Mouse (Mus musculus) embryonic facial prominence, embryonic 11.5 days (tissue): Measurements from ENCODE around the gene Pxmp2. TPM values are rescaled to one million over a fixed set of nuclear protein-coding genes. Genes with fewer than 3 reads are reported as not detected.

Source experiments
- ATAC-seq: fragments of 200-750 bp; cut with Nextera tagmentation; replicated peaks from 2 replicates; pipeline ENCODE4 v1.8.0; 2017; ENCODE audit warnings: low read depth; ENCODE audit not compliant: insufficient number of reproducible peaks, low FRiP score, low TSS enrichment
- DNase-seq: peaks from one replicate; pipeline ENCODE4 v3.0.0-alpha.2; 2015; ENCODE audit warnings: low spot score
- H3K27ac ChIP-seq: fragments of 300-500 bp; sonication (generic); replicated peaks from 2 replicates; pipeline ENCODE4 v1.5.1; 2014; ENCODE audit warnings: mild to moderate bottlenecking, low read depth, low read length, control low read depth
- H3K27me3 ChIP-seq: fragments of 300-500 bp; sonication (generic); 2 replicates; pipeline ENCODE4 v1.6.1; 2014; ENCODE audit warnings: mild to moderate bottlenecking, low read length, moderate library complexity, mixed read lengths; ENCODE audit not compliant: control insufficient read depth, insufficient read depth
- H3K36me3 ChIP-seq: fragments of 300-500 bp; sonication (generic); replicated peaks from 2 replicates; pipeline ENCODE4 v1.6.1; 2014; ENCODE audit warnings: low read depth, mild to moderate bottlenecking, low read length, moderate library complexity, mixed read lengths; ENCODE audit not compliant: control insufficient read depth, insufficient read depth
- H3K4me1 ChIP-seq: fragments of 300-500 bp; sonication (generic); 2 replicates; pipeline ENCODE4 v1.6.1; 2014; ENCODE audit warnings: low read length, mixed read lengths; ENCODE audit not compliant: control insufficient read depth, insufficient read depth
- H3K4me2 ChIP-seq: fragments of 300-500 bp; sonication (generic); 2 replicates; pipeline ENCODE4 v1.6.1; 2014; ENCODE audit warnings: low read depth, mild to moderate bottlenecking, control low read depth, low read length, moderate library complexity
- H3K4me3 ChIP-seq: fragments of 300-500 bp; sonication (generic); 2 replicates; pipeline ENCODE4 v1.5.1; 2014; ENCODE audit warnings: low read depth, low read length, control low read depth
- H3K9ac ChIP-seq: fragments of 300-500 bp; sonication (generic); replicated peaks from 2 replicates; pipeline ENCODE4 v1.6.1; 2014; ENCODE audit warnings: mild to moderate bottlenecking, control low read depth, low read length
- H3K9me3 ChIP-seq: fragments of 300-500 bp; sonication (generic); replicated peaks from 2 replicates; pipeline ENCODE4 v1.6.1; 2016; ENCODE audit warnings: mild to moderate bottlenecking, low read length, inconsistent platforms, mixed read lengths; ENCODE audit not compliant: control insufficient read depth
- WGBS: fragments of 180-500 bp; shearing (Covaris S2); extraction: QIAGEN DNeasy Blood & Tissue Kit; methylation state at CpG from one replicate; pipeline ENCODE4 v1.1.7; 2014; 5-methylcytosine and 5-hydroxymethylcytosine counted together
- polyA plus RNA-seq: library from polyadenylated mRNA; unstranded; fragments of >200 nt; fragmentation: Nextera tagmentation; extraction: Ambion mirVana; gene quantifications from 2 replicates; pipeline ENCODE4 v1.2.1, GENCODE M21; 2014

The Pxmp2 gene
- polyA plus RNA-seq, 1 experiment from 2014 or later, result 7.8 TPM

DNA sequence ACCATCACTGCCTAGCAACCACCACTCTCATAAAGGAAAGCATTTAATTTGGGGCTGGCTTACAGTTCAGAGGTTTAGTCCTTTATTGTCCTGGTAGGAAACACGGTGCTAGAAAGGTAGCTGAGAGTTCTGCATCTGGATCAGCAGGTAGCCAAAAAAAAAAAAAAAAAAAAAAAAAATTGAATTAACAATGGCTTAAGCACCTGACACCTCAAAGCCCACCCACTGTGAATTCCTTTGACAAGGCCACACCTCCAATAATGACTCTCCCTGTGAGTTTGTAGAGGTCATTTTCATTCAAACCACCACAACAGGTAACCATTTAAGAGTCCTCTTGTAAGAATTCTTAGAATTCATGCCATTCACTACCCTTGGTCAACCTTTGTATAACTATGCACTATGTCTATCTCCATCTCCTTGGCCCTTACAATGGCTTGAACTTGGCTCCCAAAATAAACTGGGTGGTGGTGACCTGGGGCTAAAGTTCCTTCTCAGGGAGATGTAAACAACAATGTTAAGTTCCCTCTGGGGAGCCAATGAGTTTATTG is 58.6 kb downstream of the Pxmp2 start:
- DNase-seq, result no peak
- H3K36me3 ChIP-seq, result no peaks in the 10 kb centered on the region
- WGBS, result 44% methylated on average over 1 of the region's 1 CpGs

DNA sequence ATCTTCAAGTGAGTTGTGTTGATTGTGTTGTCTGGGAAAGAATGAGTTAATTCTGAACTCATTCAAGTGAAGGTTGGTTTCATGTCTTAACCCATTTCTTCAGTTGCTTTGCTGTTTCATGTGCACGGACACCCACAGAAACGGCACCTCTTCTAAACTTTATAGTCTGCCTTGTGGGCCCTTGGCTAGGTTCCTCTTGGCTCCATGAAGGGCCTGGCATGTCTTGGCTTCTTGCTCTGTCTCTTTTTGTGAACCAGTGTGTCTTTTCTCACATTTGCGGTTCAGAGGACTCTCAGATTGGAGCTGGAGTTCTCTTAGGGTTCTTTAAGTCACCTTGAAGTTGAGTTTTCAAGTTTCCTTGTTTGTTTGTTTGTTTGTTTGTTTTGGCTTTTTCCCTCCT is 60.9 kb downstream of the Pxmp2 start:
- WGBS, result 91% methylated on average over 3 of the region's 3 CpGs
- DNase-seq (no peak), ATAC-seq (no peak)
- H3K9me3 ChIP-seq, result no peaks in the 10 kb centered on the region
- no peak overlapping the region for H3K27ac ChIP-seq
- H3K4me2 ChIP-seq, result no peak overlapping the region
- no peaks in the 10 kb centered on the region for H3K27me3 ChIP-seq
- no peaks in the 10 kb centered on the region; the same call in 1 of the 2 replicates for H3K36me3 ChIP-seq
- no peak overlapping the region for H3K4me3 ChIP-seq
- no peaks in the 10 kb centered on the region for H3K4me1 ChIP-seq
- no peak overlapping the region for H3K9ac ChIP-seq

More for the DNA sequence above, 58.6 kb downstream of the Pxmp2 start:
- H3K4me1 ChIP-seq, result no peaks in the 10 kb centered on the region
- H3K27me3 ChIP-seq, result no peaks in the 10 kb centered on the region
- H3K4me2 ChIP-seq, result no peak overlapping the region
- ATAC-seq, result no peak
- H3K9me3 ChIP-seq, result no peaks in the 10 kb centered on the region
- H3K4me3 ChIP-seq, result no peak overlapping the region
- no peak overlapping the region for H3K27ac ChIP-seq
- no peak overlapping the region for H3K9ac ChIP-seq

Other genes starting within 250 kb of the Pxmp2 start
- 4.5 and 7.1 TPM in 2 replicates for gene Gm17655, start 213.7 kb downstream of the Pxmp2 start, polyA plus RNA-seq
- gene Gm35315, start 191.8 kb downstream of the Pxmp2 start, polyA plus RNA-seq, result 1.3 and 1.5 TPM in 2 replicates
- gene Plcxd1, start 186.2 kb downstream of the Pxmp2 start, polyA plus RNA-seq, result 0.27 and 0.39 TPM in 2 replicates
- gene Gtpbp6, start 178.0 kb downstream of the Pxmp2 start, polyA plus RNA-seq, result 20.9 and 24.8 TPM in 2 replicates
- gene Zfp605, start 176.1 kb downstream of the Pxmp2 start, polyA plus RNA-seq, result 4.5 and 4.8 TPM in 2 replicates
- 46.2 and 47.7 TPM in 2 replicates for gene Chfr, start 150.3 kb downstream of the Pxmp2 start, polyA plus RNA-seq
- gene Golga3, start 109.5 kb downstream of the Pxmp2 start, polyA plus RNA-seq, result 21.1 and 21.9 TPM in 2 replicates
- 44.8 and 46.1 TPM in 2 replicates for gene Ankle2, start 55.2 kb downstream of the Pxmp2 start, polyA plus RNA-seq
- 83.6 and 86.2 TPM in 2 replicates for gene Pgam5, start 16.3 kb downstream of the Pxmp2 start, polyA plus RNA-seq
- 41.0 and 46.1 TPM in 2 replicates for gene Pole, start 120 bp upstream of the Pxmp2 start, polyA plus RNA-seq
- 1.00 and 2.0 TPM in 2 replicates for gene P2rx2, start 57.0 kb upstream of the Pxmp2 start, polyA plus RNA-seq
- gene Lrcol1, start 58.5 kb upstream of the Pxmp2 start, polyA plus RNA-seq, result not detected in 2 replicates
- gene Fbrsl1, start 162.3 kb upstream of the Pxmp2 start, polyA plus RNA-seq, result 14.5 and 17.1 TPM in 2 replicates